Mouse (Mus musculus) C2C12 (cell line): Measurements from ENCODE around the gene Olfr1347.
"Not testable (repeated sequence)": the region's sequence is repeated elsewhere in the genome, so short reads cannot be mapped to it uniquely, and the experiment has no call there.

Experiments used
- CEBPB ChIP-seq: IDR thresholded peaks from one replicate; pipeline ENCODE4 v1.6.1; 2011; ENCODE audit warnings: low read depth, mild to moderate bottlenecking, control low read depth, moderate library complexity
- CTCF ChIP-seq: IDR thresholded peaks from one replicate; pipeline ENCODE4 v1.5.1; 2011; ENCODE audit not compliant: control insufficient read depth, insufficient read depth, insufficient read length
- FOSL1 ChIP-seq: IDR thresholded peaks from one replicate; pipeline ENCODE4 v1.8.0; 2011; ENCODE audit warnings: mild to moderate bottlenecking, low read length; ENCODE audit not compliant: poor library complexity, insufficient read depth, severe bottlenecking
- MAX ChIP-seq: IDR thresholded peaks from one replicate; pipeline ENCODE4 v1.6.1; 2011; ENCODE audit warnings: mild to moderate bottlenecking, control low read depth
- MYOD1 ChIP-seq: IDR thresholded peaks from one replicate; pipeline ENCODE4 v1.6.1; 2011; ENCODE audit warnings: low read depth; ENCODE audit not compliant: control insufficient read depth, insufficient read length
- MYOG ChIP-seq: IDR thresholded peaks from one replicate; pipeline ENCODE4 v1.6.1; 2011; ENCODE audit not compliant: control insufficient read depth, insufficient read length; ENCODE audit errors: extremely low read depth
- USF1 ChIP-seq: IDR thresholded peaks from one replicate; pipeline ENCODE4 v1.6.1; 2011; ENCODE audit warnings: low read depth, mild to moderate bottlenecking, control low read depth, moderate library complexity

DNA sequence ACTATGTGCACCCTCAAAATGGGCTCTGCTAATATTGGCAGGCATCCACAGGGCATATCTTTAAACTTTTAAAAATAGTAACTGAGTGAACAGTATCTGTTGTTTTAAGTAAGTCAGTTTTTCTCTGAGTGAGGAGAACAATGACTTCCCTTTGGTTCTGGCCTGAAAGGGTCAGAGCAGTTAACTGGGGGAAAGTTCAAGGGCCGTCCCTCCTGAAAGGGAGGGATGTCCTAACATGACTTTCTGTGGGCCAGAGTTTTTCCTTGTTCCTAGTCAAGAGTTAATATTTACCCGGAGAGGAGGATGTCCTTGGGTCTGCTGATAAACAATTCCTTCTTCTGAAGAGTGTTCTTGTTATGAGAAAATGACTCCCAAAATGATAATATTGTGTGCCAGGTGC lies 21.9 kb downstream of the Olfr1347 start:
- not testable (repeated sequence) for TF ChIP-seq CTCF, USF1, FOSL1, MYOD1, CEBPB, MAX, MYOG
